Mouse (Mus musculus): ENCODE data around the gene Gm44596. TPM values are rescaled to one million over a fixed set of nuclear protein-coding genes. Genes with fewer than 3 reads are reported as not detected.

Gm44596 gene
- total RNA-seq, 2 experiments from 2014 or later: not detected

GRCm38 (mm10) chr6:128423496-128424268, 48.4 kb downstream of the Gm44596 start:
- Histone ChIP-seq H3K27ac (peak overlapping the region; percentile 100), H3K4me3 (peak overlapping the region; percentile 71)
- no peak for DNase-seq
- TF ChIP-seq CTCF (IDR thresholded peaks at IDR 0.05): no peak
- intact Hi-C loops (cut with DNase I): no loop called here

DNA sequence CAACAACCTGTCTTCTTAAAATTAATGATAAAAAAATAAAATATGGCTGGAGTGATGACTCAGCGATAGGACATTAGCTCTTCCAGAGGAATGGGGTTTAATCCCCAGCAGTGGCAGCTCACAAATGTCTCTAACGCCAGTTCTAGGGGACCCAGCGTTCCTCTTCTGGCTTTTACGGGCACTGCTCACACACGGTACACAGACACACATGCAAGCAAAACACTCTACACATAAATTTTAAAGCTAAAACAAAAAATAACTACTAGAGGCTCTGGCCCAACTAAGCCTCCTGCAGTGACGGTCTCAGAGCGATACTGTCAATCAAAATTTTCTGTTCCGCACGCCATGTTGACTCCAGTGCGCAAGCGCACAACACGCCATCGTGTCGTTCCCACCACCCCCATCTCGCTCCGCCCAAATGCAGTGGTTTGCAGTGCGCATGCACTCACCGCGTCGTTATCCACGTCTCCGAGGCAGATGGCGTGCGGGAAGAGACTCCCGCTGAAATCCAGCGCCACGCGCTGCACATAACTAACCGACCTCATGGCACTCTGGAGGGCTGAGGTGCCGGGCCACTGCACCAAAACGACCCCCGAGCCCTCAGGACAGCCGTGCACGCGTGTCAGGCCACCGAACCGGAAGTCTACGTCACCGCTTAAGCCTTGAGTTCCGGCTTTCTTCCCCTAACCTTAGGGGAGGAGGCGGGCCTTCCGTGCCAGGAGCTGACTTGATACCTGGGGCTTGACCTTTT, 49.1 kb downstream of the Gm44596 start, which contains the start of gene Itfg2:
Itfg2 (minus strand) TSS at position 663 of the 751 bp plus-strand sequence.
- intact Hi-C loops (cut with DNase I): no loop called here
- Histone ChIP-seq H3K4me3 (peak within 1 kb of the TSS; percentile 71), H3K27ac (peak within 1 kb of the TSS; percentile 100)
- TF ChIP-seq CTCF (IDR thresholded peaks at IDR 0.05): no peak
- peak; percentile 97 for DNase-seq

GRCm38 (mm10) chr6:128425046-128425445, 49.7 kb downstream of the Gm44596 start:
- no peak for DNase-seq
- intact Hi-C loops (cut with DNase I): no loop called here

GRCm38 (mm10) chr6:128427571-128427970, 52.3 kb downstream of the Gm44596 start:
- no peak overlapping the region for H3K4me3 ChIP-seq
- TF ChIP-seq CTCF (IDR thresholded peaks at IDR 0.05): no peak
- intact Hi-C loops (cut with DNase I): no loop called here
- no peak for DNase-seq
- H3K27ac ChIP-seq: no peak overlapping the region

More at GRCm38 (mm10) chr6:128425046-128425445, 49.7 kb downstream of the Gm44596 start:
- TF ChIP-seq CTCF (IDR thresholded peaks at IDR 0.05): no peak
- H3K27ac ChIP-seq: peak overlapping the region; percentile 100
- H3K4me3 ChIP-seq: peak overlapping the region; percentile 71

- intact Hi-C loops (cut with DNase I): no loop called here
Observed at GRCm38 (mm10) chr6:128429300-128429699, 54.0 kb downstream of the Gm44596 start.

DNA sequence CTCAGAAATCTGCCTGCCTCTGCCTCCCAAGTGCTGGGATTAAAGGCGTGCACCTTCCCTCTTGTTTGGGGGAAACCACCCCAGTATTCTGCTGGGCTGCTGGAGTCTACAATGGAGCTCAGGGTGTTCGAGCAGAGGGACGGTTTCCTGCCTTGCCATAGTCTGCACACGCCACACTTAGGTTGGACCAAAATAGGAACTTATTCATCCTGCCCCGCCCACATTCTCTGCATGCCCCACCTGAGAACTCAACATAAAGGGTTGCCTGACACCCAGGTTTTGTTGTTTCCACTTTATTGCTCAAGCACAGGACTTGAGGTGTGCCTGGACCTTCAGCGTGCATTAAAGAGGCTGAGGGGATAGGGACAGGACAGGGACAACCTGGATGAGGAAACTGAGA, 54.5 kb downstream of the Gm44596 start:
- H3K27ac ChIP-seq: no peak overlapping the region
- intact Hi-C loops (cut with DNase I): no loop called here
- DNase-seq: no peak
- no peak for TF ChIP-seq CTCF (IDR thresholded peaks at IDR 0.05)
- H3K4me3 ChIP-seq: no peak overlapping the region

More at GRCm38 (mm10) chr6:128429300-128429699, 54.0 kb downstream of the Gm44596 start:
- Histone ChIP-seq H3K4me3 (no peak overlapping the region), H3K27ac (no peak overlapping the region)
- DNase-seq: no peak
- TF ChIP-seq CTCF (IDR thresholded peaks at IDR 0.05): no peak

DNA sequence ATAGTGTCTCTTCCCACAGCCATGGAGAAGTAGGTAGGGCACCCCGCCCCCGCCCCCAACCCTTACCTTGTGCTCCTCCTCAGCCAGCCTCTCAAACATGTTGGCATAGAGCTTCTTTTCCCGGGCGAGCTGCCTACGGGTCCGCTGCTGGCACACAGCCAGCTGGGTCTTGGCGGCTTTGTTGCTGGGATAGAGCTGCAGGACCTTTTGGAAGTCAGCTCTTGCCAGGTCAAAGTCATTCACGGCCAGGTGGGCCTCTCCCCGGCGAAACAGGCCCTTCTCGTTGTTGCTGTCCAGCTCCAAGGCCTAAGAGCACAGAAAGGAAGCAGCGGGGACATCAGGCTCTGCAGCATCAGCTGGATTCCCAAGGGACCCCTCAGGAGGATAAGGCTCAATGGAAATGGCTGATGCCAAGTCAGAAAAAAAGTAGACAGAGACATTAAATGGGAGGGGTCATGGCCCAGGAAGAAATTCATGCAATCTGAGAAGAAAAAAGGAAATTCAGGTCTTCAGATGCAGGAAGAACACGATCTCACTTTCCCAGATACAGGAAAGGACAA, 57.1 kb downstream of the Gm44596 start:
- intact Hi-C loops (cut with DNase I): no loop called here
- no peak for DNase-seq
- Histone ChIP-seq H3K4me3 (no peak overlapping the region), H3K27ac (no peak overlapping the region)
- TF ChIP-seq CTCF (IDR thresholded peaks at IDR 0.05): no peak

GRCm38 (mm10) chr6:128433566-128433965, 58.3 kb downstream of the Gm44596 start:
- DNase-seq: no peak
- Histone ChIP-seq H3K4me3 (no peak overlapping the region), H3K27ac (no peak overlapping the region)
- TF ChIP-seq CTCF (IDR thresholded peaks at IDR 0.05): no peak
- intact Hi-C loops (cut with DNase I): no loop called here

GRCm38 (mm10) chr6:128435474-128435873, 60.2 kb downstream of the Gm44596 start:
- Histone ChIP-seq H3K27ac (peak overlapping the region; percentile 43; the same call in 1 of the 2 replicates), H3K4me3 (no peak overlapping the region)
- peak; percentile 72 for DNase-seq
- intact Hi-C loops (cut with DNase I): no loop called here
- no peak for TF ChIP-seq CTCF (IDR thresholded peaks at IDR 0.05)

- no peak for DNase-seq
- intact Hi-C loops (cut with DNase I): no loop called here
- TF ChIP-seq CTCF (IDR thresholded peaks at IDR 0.05): no peak
- no peak overlapping the region for H3K4me3 ChIP-seq
- no peak overlapping the region for H3K27ac ChIP-seq
Observed at GRCm38 (mm10) chr6:128436356-128437005, 61.2 kb downstream of the Gm44596 start.

DNA sequence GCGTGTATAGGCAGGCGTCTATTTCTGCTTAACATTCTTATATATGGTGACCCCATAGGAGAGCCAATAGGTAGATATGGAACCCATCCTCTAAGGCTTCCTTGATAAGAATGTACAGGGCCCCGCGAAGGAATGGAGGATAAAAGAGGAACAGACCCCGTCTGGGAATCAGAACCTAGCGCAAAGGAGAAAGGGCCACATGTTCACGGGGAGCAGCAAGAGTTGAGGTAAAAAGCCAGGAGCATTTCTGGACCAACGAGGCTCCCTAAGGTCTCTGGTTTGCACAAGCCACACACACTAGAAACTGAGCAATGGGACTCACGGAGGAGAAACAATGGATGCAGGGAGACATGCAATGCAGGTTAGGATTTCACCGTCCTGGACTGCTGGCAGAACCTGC, 62.0 kb downstream of the Gm44596 start:
- intact Hi-C loops (cut with DNase I): no loop called here
- peak overlapping the region; percentile 91 for H3K27ac ChIP-seq
- no peak for TF ChIP-seq CTCF (IDR thresholded peaks at IDR 0.05)
- no peak for DNase-seq
- peak overlapping the region; percentile 85 for H3K4me3 ChIP-seq

DNA sequence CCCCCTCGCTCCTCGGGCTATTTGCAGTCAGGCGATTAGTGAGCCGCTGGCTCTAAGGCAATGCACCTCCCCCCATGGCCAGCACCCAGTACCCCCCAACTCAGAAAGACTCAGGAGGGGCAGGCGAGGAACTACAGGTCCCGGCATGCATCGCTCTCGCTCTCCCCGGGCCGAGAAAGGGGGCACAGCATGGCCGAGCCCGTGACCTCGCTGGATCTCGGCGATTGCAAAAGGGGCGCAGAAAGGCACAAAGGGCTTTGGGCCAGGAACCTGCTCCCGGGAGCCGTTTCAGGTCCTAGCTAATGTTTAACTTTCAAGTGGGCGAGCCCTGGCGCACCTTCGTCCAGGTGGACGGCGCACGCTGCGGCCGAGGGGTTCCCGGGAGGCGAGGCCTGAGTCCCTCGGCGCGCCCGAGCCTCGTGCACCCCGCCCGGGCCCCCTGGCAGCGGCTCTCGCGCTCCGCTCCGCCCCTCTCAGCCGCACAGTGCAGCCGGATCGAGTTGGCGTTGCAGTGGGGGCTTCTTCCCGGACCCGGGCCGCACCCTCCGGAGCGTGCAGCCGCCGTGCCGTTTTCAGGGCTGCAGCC, 62.5 kb downstream of the Gm44596 start:
- Histone ChIP-seq H3K4me3 (peak overlapping the region; percentile 85), H3K27ac (peak overlapping the region; percentile 91)
- DNase-seq: peak; percentile 80
- intact Hi-C loops (cut with DNase I): no loop called here
- no peak for TF ChIP-seq CTCF (IDR thresholded peaks at IDR 0.05)
